ENCODE assay signal across 15 mouse cellular contexts in the genomic region with DNA sequence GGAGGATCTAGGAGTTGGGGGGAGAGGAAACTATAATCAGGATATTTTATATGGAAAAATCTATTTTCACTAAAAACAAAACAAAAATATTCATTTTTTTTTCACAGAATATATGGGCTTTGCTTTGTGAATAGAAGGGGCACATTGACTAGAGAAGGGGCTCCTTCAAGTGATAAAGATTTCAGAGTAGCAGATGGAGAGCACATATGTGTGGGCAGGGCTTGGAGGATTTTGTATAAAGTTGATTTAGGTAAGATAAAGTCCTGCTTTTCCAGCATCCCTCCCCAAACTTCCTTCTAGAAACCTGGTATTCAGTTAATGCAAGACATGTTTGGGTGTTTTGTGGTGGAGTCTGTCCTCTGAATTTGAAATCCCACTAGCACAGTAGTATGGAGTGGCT.
DNase-seq lines count a peak whose midpoint lies in the region; ATAC-seq and TF ChIP-seq lines count a peak whose summit lies in the region.
"Had no signal": no experiment of that assay in that cellular context is flagged by ENCODE, and none has a peak within 500 bp of the region (broad histone marks: within the 10 kb centered on the region; RNA-seq: fewer than 3 reads in every experiment).

No protein-coding gene starts in this region.

- peak; percentile 53; the same call in 1 of the 2 replicates for ATAC-seq in forebrain, embryonic 14.5 days
- ATAC-seq in forebrain, embryonic 12.5 days (ENCODE audit: low FRiP score), result no peak
- peak; percentile 72 for ATAC-seq in forebrain, embryonic 16.5 days

- no peaks in the 10 kb centered on the region for H3K27me3 ChIP-seq in forebrain, embryonic 14.5 days (replicated peaks; ENCODE audit: control insufficient read depth, insufficient read depth, low read length)
- H3K27me3 ChIP-seq in forebrain, embryonic 12.5 days, result no peaks in the 10 kb centered on the region
- H3K27me3 ChIP-seq in forebrain, embryonic 16.5 days (replicated peaks; ENCODE audit: control insufficient read depth, insufficient read depth, low read length), result no peaks in the 10 kb centered on the region
- H3K27me3 ChIP-seq: embryonic facial prominence, embryonic 12.5 days had no signal

- DNase-seq in forebrain, embryonic 14.5 days (ENCODE audit: low spot score), result peak; percentile 43
- DNase-seq in brain, embryonic 14.5 days (ENCODE audit: low read depth), result peak; percentile 54
- no peak for DNase-seq in urinary bladder, postnatal 4 days (ENCODE audit: low spot score in 2 of 2)
- DNase-seq in adrenal gland, adult 8-10 months, result no peak
- DNase-seq: adrenal gland, adult 2 months; adrenal gland, postnatal 14 days; cerebellum, adult 11-12 months; cerebellum, adult 2 months; cerebellum, adult 9-10 months; cerebellum, postnatal 10 days; cerebellum, postnatal 25 days had no signal

- peaks cover 10% of the 10 kb centered on the region; the same call in 1 of the 2 replicates for H3K4me1 ChIP-seq in forebrain, embryonic 14.5 days (ENCODE audit: control insufficient read depth, insufficient read depth, low read length)
- H3K4me1 ChIP-seq in forebrain, embryonic 12.5 days, result peaks cover 43% of the 10 kb centered on the region
- H3K4me1 ChIP-seq in forebrain, embryonic 16.5 days (replicated peaks; ENCODE audit: control insufficient read depth, insufficient read depth, low read length), result peaks cover 9% of the 10 kb centered on the region; the same call in 1 of the 2 replicates
- H3K4me1 ChIP-seq: embryonic facial prominence, embryonic 12.5 days had no signal

- no peak for TF ChIP-seq POLR2A in brain, embryonic 14.5 days (IDR thresholded peaks at IDR 0.05; ENCODE audit: borderline replicate concordance, extremely low read depth, insufficient read depth, insufficient read length, poor library complexity, severe bottlenecking)

- no peak for TF ChIP-seq CTCF in brain, embryonic 14.5 days (IDR thresholded peaks at IDR 0.05; ENCODE audit: borderline replicate concordance, extremely low read depth, insufficient read depth, insufficient read length)

- no peak overlapping the region for H3K9ac ChIP-seq in forebrain, embryonic 14.5 days (ENCODE audit: low read length)
- no peak overlapping the region for H3K9ac ChIP-seq in forebrain, embryonic 12.5 days
- no peak overlapping the region for H3K9ac ChIP-seq in forebrain, embryonic 16.5 days (replicated peaks; ENCODE audit: low read depth, low read length)
- H3K9ac ChIP-seq: embryonic facial prominence, embryonic 12.5 days had no signal

- no peaks in the 10 kb centered on the region for H3K36me3 ChIP-seq in forebrain, embryonic 14.5 days (ENCODE audit: control insufficient read depth, insufficient read depth, low read length)
- no peaks in the 10 kb centered on the region for H3K36me3 ChIP-seq in forebrain, embryonic 12.5 days (replicated peaks)
- H3K36me3 ChIP-seq in forebrain, embryonic 16.5 days (ENCODE audit: control insufficient read depth, insufficient read depth), result no peaks in the 10 kb centered on the region
- H3K36me3 ChIP-seq: embryonic facial prominence, embryonic 10.5 days; embryonic facial prominence, embryonic 12.5 days had no signal

- H3K4me3 ChIP-seq in forebrain, embryonic 14.5 days (ENCODE audit: low read depth, low read length), result no peak overlapping the region
- no peak overlapping the region for H3K4me3 ChIP-seq in forebrain, embryonic 12.5 days (replicated peaks)
- no peak overlapping the region for H3K4me3 ChIP-seq in forebrain, embryonic 16.5 days (replicated peaks; ENCODE audit: low read length)
- H3K4me3 ChIP-seq: embryonic facial prominence, embryonic 10.5 days; embryonic facial prominence, embryonic 12.5 days had no signal

- no peak overlapping the region; the same call in 1 of the 2 replicates for H3K27ac ChIP-seq in forebrain, embryonic 14.5 days (ENCODE audit: low read depth, low read length)
- no peak overlapping the region for H3K27ac ChIP-seq in forebrain, embryonic 12.5 days
- H3K27ac ChIP-seq in forebrain, embryonic 16.5 days (ENCODE audit: low read length), result peak overlapping the region; percentile 7; the same call in 1 of the 2 replicates
- H3K27ac ChIP-seq: embryonic facial prominence, embryonic 10.5 days; embryonic facial prominence, embryonic 12.5 days had no signal

- no peaks in the 10 kb centered on the region for H3K9me3 ChIP-seq in forebrain, embryonic 14.5 days (replicated peaks; ENCODE audit: control insufficient read depth, low read length)
- no peaks in the 10 kb centered on the region for H3K9me3 ChIP-seq in forebrain, embryonic 12.5 days
- no peaks in the 10 kb centered on the region for H3K9me3 ChIP-seq in forebrain, embryonic 16.5 days (ENCODE audit: control insufficient read depth, low read length)
- H3K9me3 ChIP-seq: embryonic facial prominence, embryonic 10.5 days; embryonic facial prominence, embryonic 12.5 days had no signal

- H3K4me2 ChIP-seq in forebrain, embryonic 14.5 days (ENCODE audit: low read length), result no peak overlapping the region
- no peak overlapping the region for H3K4me2 ChIP-seq in forebrain, embryonic 12.5 days
- H3K4me2 ChIP-seq in forebrain, embryonic 16.5 days (ENCODE audit: low read length), result no peak overlapping the region
- H3K4me2 ChIP-seq: embryonic facial prominence, embryonic 12.5 days had no signal

Comparison
In these comparisons a context has a peak if more than half of its experiments do, and no peak if none do; other contexts are left out.
1. DNase-seq: peak in forebrain, embryonic 14.5 days (single experiment) and brain, embryonic 14.5 days (single experiment); none in urinary bladder, postnatal 4 days (0 of 2) and adrenal gland, adult 8-10 months (single experiment).